Mouse (Mus musculus) fibroblast of lung, adult 2 months (primary cell): ENCODE measurements around the gene 2300009A05Rik.

Experiments used
- DNase-seq: peaks from one replicate; pipeline ENCODE4 v3.0.0-alpha.2; 2011; ENCODE audit warnings: low read depth

2300009A05Rik gene

DNA sequence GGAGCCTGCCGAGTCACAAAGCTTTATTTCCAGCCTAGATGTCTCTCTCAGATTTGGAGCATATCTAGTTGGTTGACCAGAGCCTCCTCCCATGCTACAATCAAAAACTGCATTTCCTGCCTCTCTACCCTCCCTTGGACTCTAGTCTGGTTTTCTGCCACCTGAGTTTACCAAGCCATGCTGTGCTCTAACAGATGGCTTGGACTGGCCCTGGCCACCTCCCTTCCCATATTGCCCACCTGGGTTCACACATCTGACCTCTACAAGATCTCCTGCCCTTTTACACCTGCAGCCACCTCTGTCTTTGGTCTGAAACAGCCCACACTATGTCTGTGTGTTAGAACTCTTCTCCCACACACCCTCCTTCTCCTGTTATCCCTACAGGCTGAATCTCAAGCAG is 50.9 kb downstream of the 2300009A05Rik start:
- DNase-seq, result no peak

DNA sequence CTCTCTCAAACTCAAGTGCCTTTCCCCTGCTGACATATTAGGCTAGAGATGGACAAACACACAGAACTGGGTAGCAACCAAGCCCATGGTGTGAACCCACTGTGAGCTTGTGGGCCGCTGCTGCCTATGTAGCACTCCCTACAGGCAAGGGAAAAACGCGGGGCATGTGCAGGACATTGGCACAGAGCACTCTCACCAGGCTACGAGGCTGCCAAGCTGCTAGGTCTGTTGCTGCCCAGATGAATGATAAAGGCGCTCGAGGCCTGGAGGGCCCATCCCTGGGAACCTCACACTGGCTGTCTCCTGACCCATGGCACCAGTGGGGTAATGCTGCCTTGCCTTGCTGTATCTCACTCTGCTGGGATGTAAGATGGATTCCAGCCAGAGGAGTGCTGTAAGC is 53.0 kb downstream of the 2300009A05Rik start:
- no peak for DNase-seq
